Mouse (Mus musculus): Measurements from ENCODE around the gene Ipo5.

GRCm38 (mm10) chr14:120880601-120881000 lies 30.4 kb upstream of the Ipo5 start:
- TF ChIP-seq POLR2A (IDR thresholded peaks at IDR 0.05; ENCODE audit: insufficient read depth, low read depth, low read length) (no peak), CTCF (IDR thresholded peaks at IDR 0.05) (no peak)

Data from heart, adult 2 months (tissue).